ENCODE assay signal across 8 mouse cellular contexts in the genomic region with DNA sequence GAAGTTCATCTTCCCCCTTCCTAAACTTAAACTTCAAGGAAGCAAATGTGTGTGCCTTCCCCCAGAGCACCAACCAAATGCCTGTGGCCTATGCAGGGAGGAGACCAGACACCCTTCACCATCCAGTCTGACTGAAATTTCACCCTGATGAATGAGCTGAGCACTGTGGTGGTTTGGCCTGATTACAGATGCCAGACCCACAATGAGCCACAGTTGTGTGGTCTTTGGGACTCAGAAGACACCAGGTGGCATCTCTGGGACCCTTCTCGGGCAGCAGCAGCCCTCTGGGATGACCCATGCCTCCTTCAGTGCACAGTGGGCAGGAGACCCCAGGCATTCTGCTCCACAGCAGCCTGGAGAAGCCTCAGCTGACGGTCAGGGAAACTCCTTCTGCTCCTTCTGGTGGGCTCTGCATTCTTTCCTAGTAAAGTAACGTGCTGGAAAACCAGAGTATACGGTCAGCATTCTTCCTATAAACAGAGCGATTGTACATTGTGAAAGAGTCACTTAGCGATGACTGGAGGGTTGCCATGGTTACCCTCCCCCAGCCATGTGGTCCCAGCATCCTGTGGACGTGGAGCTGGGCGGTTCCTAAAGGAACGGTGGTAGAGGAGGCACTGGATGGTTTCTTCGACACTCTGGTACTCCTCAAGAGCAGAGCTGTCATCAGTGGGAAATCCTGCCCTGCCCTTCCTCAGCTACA. TPM values are rescaled to one million over a fixed set of nuclear protein-coding genes. Genes with fewer than 3 reads are reported as not detected.
A peak's percentile ranks its signal among the peaks of the same experiment; 100 is the strongest.
DNase-seq lines count a peak whose midpoint lies in the region; ATAC-seq lines count a peak whose summit lies in the region.

No protein-coding gene starts in this region.

- no peaks in the 10 kb centered on the region for H3K27me3 ChIP-seq in hindbrain, embryonic 10.5 days (ENCODE audit: insufficient read depth, poor library complexity, severe bottlenecking)
- no peaks in the 10 kb centered on the region for H3K27me3 ChIP-seq in limb, embryonic 10.5 days (ENCODE audit: low read depth, poor library complexity, severe bottlenecking)

- DNase-seq in cerebellum, postnatal 10 days: peak; percentile 43 to 46
- DNase-seq in cerebellum, adult 18-20 months: no peak
- peak; percentile 65 for DNase-seq in embryo, embryonic 11 days
- peak; percentile 29 for DNase-seq in hindbrain, embryonic 10.5 days (ENCODE audit: low spot score)
- peak; percentile 42 for DNase-seq in limb, embryonic 10.5 days (ENCODE audit: low spot score)
- DNase-seq in right cerebral cortex, postnatal 14 days: peak; percentile 65
- DNase-seq in spleen, postnatal 14 days (ENCODE audit: low spot score in 2 of 2): no peak

- no peaks in the 10 kb centered on the region for H3K9me3 ChIP-seq in hindbrain, embryonic 10.5 days
- no peaks in the 10 kb centered on the region for H3K9me3 ChIP-seq in limb, embryonic 10.5 days (replicated peaks)

- peak overlapping the region; percentile 76 for H3K27ac ChIP-seq in hindbrain, embryonic 10.5 days
- H3K27ac ChIP-seq in limb, embryonic 10.5 days: peak overlapping the region; percentile 79; the same call in 1 of the 2 replicates

- no peaks in the 10 kb centered on the region for H3K36me3 ChIP-seq in hindbrain, embryonic 10.5 days
- H3K36me3 ChIP-seq in limb, embryonic 10.5 days: no peaks in the 10 kb centered on the region

- H3K4me1 ChIP-seq in hindbrain, embryonic 10.5 days (replicated peaks): peaks cover 34% of the 10 kb centered on the region
- H3K4me1 ChIP-seq in limb, embryonic 10.5 days: peaks cover 47% of the 10 kb centered on the region

- no peak for ATAC-seq in CD4-positive, CD25-positive, alpha-beta regulatory T cell, adult 4 months

- WGBS in hindbrain, embryonic 10.5 days: 41% methylated on average over 10 of the region's 10 CpGs
- WGBS in limb, embryonic 10.5 days: 69% methylated on average over 10 of the region's 10 CpGs

- no peak overlapping the region for H3K4me3 ChIP-seq in hindbrain, embryonic 10.5 days
- H3K4me3 ChIP-seq in limb, embryonic 10.5 days: no peak overlapping the region

RNA-seq across cellular contexts. Expression of gene Col5a1, which starts 50.3 kb away (rescaled TPM):
- polyA plus RNA-seq in hindbrain, embryonic 10.5 days (2016; fragmentation: Nextera tagmentation; extraction: Ambion mirVana): 21.2 and 25.6 TPM in 2 replicates
- 13.5 and 21.4 TPM in 2 replicates for polyA plus RNA-seq in limb, embryonic 10.5 days (2016; fragmentation: Nextera tagmentation; extraction: Ambion mirVana)
- not detected for polyA plus RNA-seq in CD4-positive, CD25-positive, alpha-beta regulatory T cell, adult 4 months (2017; shearing (Covaris generic))

Comparison
In these comparisons a context has a peak if more than half of its experiments do, and no peak if none do; other contexts are left out.
1. DNase-seq: peak in cerebellum, postnatal 10 days (2 of 2), embryo, embryonic 11 days (single experiment), hindbrain, embryonic 10.5 days (single experiment), limb, embryonic 10.5 days (single experiment) and right cerebral cortex, postnatal 14 days (single experiment); none in cerebellum, adult 18-20 months (0 of 2) and spleen, postnatal 14 days (0 of 2).
2. RNA of gene Col5a1, which starts 50.3 kb away (polyA plus RNA-seq): 21.2 to 25.6 TPM in hindbrain, embryonic 10.5 days and 13.5 to 21.4 TPM in limb, embryonic 10.5 days; not detected in CD4-positive, CD25-positive, alpha-beta regulatory T cell, adult 4 months; every median in the first group is over 10 times any median in the second.